Mouse (Mus musculus): ENCODE data around the gene Lix1l. TPM values are rescaled to one million over a fixed set of nuclear protein-coding genes. Genes with fewer than 3 reads are reported as not detected.
A peak's percentile ranks its signal among the peaks of the same experiment; 100 is the strongest.
"Not testable (repeated sequence)": the region's sequence is repeated elsewhere in the genome, so short reads cannot be mapped to it uniquely, and the experiment has no call there.

Gene Lix1l
- total RNA-seq, 1 experiment: 4.6 TPM

DNA sequence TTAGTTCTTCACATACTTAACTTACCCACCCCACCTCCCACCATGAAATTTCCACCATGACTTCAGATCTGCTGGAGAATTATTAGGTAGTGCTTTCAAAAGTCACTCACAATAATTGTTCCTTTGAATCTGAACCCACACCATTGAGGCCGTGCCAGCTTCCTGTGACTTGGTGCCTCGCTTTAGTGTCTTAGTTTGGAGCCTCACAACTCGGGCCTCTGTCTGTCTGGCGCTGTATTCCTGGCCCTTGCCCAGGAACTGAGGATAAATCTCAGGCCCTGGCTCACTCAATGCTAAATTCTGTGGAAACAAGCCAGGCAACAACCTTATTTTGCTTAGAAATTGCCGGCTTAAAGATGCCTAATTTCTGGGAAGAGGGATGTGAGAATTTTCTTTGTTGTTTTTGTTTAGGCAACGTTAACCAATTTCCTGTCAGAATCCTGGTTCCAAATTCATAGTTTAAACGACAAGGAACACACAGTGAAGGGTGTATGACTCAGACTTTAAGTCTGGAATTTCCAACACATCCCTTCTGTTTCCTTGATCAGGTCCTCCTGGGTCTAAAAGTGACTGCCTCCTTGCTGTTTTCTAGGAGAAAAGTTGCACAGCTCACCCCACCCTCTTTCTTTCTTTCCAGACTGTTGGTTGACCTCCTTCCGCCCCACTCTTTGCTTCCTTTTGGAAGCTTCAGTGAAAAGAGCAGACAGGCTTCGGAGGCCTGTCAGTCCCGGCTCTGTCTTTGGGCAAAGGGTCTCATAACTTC lies 1.2 kb downstream of the Lix1l start:
- no peak for DNase-seq (ENCODE audit: low read depth, low spot score)
- H3K27ac ChIP-seq (ENCODE audit: insufficient read depth, low read depth, low read length, poor library complexity, severe bottlenecking): no peak overlapping the region
- peak overlapping the region in 1 of 2 experiments; percentile 68; a peak in 1 of 4 replicates for H3K4me3 ChIP-seq (ENCODE audit: insufficient read depth in 1 of 2, low read depth in 1 of 2, low read length in 2 of 2, poor library complexity in 1 of 2, severe bottlenecking in 1 of 2)
- TF ChIP-seq ZNF384 (IDR thresholded peaks at IDR 0.05; ENCODE audit: low read depth, low read length): no peak
- TF ChIP-seq HCFC1 (IDR thresholded peaks at IDR 0.05; ENCODE audit: borderline replicate concordance, insufficient read depth, low read length): no peak
- TF ChIP-seq ZC3H11A (IDR thresholded peaks at IDR 0.05; ENCODE audit: borderline replicate concordance, low read depth, low read length): no peak
- TF ChIP-seq CHD2 (IDR thresholded peaks at IDR 0.05; ENCODE audit: low read depth, low read length): no peak
- no peak for TF ChIP-seq MAFK (IDR thresholded peaks at IDR 0.05; ENCODE audit: insufficient read depth, low read depth, low read length)
- in situ Hi-C loops (cut with MboI; ENCODE audit: low sequenced_read_pairs in 2 of 2, unreplicated experiment in 2 of 2): no loop called here
- no peaks in the 10 kb centered on the region for H3K9me3 ChIP-seq (ENCODE audit: control insufficient read depth, insufficient read depth, low read depth, low read length)
- peaks cover 4 to 9% of the 10 kb centered on the region in 2 experiments; a peak in 3 of 4 replicates for H3K4me1 ChIP-seq (ENCODE audit: control insufficient read depth in 2 of 2, insufficient read depth in 2 of 2, low read length in 2 of 2, poor library complexity in 1 of 2)
- no peaks in the 10 kb centered on the region for H3K36me3 ChIP-seq (ENCODE audit: control insufficient read depth, insufficient read depth, low read length, poor library complexity, severe bottlenecking)
- no peak overlapping the region for H3K9ac ChIP-seq (ENCODE audit: insufficient read depth, low read depth, low read length, poor library complexity, severe bottlenecking)

- in situ Hi-C loops (cut with MboI; ENCODE audit: low sequenced_read_pairs in 2 of 2, unreplicated experiment in 2 of 2): no loop called here
- H3K9me3 ChIP-seq (ENCODE audit: control insufficient read depth, insufficient read depth, low read depth, low read length): no peaks in the 10 kb centered on the region
- H3K4me1 ChIP-seq (ENCODE audit: control insufficient read depth in 2 of 2, insufficient read depth in 2 of 2, low read length in 2 of 2, poor library complexity in 1 of 2): peaks cover 2 to 5% of the 10 kb centered on the region in 2 experiments; a peak in 2 of 4 replicates
- TF ChIP-seq ZC3H11A (IDR thresholded peaks at IDR 0.05; ENCODE audit: borderline replicate concordance, low read depth, low read length) (no peak), CHD2 (IDR thresholded peaks at IDR 0.05; ENCODE audit: low read depth, low read length) (no peak)
- H3K36me3 ChIP-seq (ENCODE audit: control insufficient read depth, insufficient read depth, low read length, poor library complexity, severe bottlenecking): no peaks in the 10 kb centered on the region
- no peak overlapping the region for H3K4me3 ChIP-seq (ENCODE audit: insufficient read depth in 1 of 2, low read depth in 1 of 2, low read length in 2 of 2, poor library complexity in 1 of 2, severe bottlenecking in 1 of 2)
- DNase-seq (ENCODE audit: low read depth, low spot score): no peak
- H3K9ac ChIP-seq (ENCODE audit: insufficient read depth, low read depth, low read length, poor library complexity, severe bottlenecking): no peak overlapping the region
- no peak overlapping the region for H3K27ac ChIP-seq (ENCODE audit: insufficient read depth, low read depth, low read length, poor library complexity, severe bottlenecking)
Observed at GRCm38 (mm10) chr3:96602704-96603084, 1.7 kb downstream of the Lix1l start.

DNA sequence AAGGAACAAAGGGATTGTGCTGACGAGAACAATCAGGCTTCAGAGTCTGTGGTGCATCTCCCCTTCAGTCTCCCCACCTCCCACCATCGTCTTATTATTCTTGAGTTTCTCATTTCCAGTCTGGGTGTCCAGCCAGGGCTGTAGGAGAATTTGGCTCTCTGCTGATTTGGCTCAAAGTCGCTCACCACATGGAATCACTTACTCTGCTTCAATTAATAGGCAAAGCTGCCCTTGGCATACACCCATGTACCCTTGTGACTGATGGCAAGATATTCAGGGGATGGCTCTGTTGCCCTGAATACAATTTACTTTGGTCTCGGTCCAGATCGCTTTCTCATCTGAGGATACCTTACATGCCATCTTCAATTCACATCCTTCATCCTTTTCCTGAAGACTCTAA lies 2.4 kb downstream of the Lix1l start:
- no peak for DNase-seq (ENCODE audit: low read depth, low spot score)
- no peak overlapping the region for H3K4me3 ChIP-seq (ENCODE audit: insufficient read depth in 1 of 2, low read depth in 1 of 2, low read length in 2 of 2, poor library complexity in 1 of 2, severe bottlenecking in 1 of 2)
- in situ Hi-C loops (cut with MboI; ENCODE audit: low sequenced_read_pairs in 2 of 2, unreplicated experiment in 2 of 2): no loop called here
- H3K9ac ChIP-seq (ENCODE audit: insufficient read depth, low read depth, low read length, poor library complexity, severe bottlenecking): no peak overlapping the region
- no peaks in the 10 kb centered on the region for H3K9me3 ChIP-seq (ENCODE audit: control insufficient read depth, insufficient read depth, low read depth, low read length)
- H3K4me1 ChIP-seq (ENCODE audit: control insufficient read depth in 2 of 2, insufficient read depth in 2 of 2, low read length in 2 of 2, poor library complexity in 1 of 2): peaks cover 2 to 4% of the 10 kb centered on the region in 2 experiments; a peak in 2 of 4 replicates
- H3K27ac ChIP-seq (ENCODE audit: insufficient read depth, low read depth, low read length, poor library complexity, severe bottlenecking): no peak overlapping the region
- TF ChIP-seq HCFC1 (IDR thresholded peaks at IDR 0.05; ENCODE audit: borderline replicate concordance, insufficient read depth, low read length) (no peak), ZNF384 (IDR thresholded peaks at IDR 0.05; ENCODE audit: low read depth, low read length) (no peak), ZC3H11A (IDR thresholded peaks at IDR 0.05; ENCODE audit: borderline replicate concordance, low read depth, low read length) (no peak), MAFK (IDR thresholded peaks at IDR 0.05; ENCODE audit: insufficient read depth, low read depth, low read length) (no peak), CHD2 (IDR thresholded peaks at IDR 0.05; ENCODE audit: low read depth, low read length) (no peak)
- H3K36me3 ChIP-seq (ENCODE audit: control insufficient read depth, insufficient read depth, low read length, poor library complexity, severe bottlenecking): no peaks in the 10 kb centered on the region

DNA sequence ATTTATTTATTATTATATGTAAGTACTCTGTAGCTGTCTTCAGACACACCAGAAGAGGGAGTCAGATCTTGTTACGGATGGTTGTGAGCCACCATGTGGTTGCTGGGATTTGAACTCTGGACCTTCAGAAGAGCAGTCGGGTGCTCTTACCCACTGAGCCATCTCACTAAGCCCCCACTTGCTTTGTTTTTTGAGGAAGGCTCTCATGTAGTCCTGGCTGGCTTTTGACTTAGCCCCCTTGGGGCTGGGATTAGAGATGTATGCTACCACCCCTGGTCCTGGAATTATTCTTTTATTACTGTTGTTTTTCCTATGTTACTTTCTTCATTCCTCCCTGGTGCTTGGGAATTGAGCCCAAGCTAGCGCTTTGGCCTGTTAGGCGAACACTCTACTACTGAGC lies 5.1 kb downstream of the Lix1l start:
- H3K36me3 ChIP-seq (ENCODE audit: control insufficient read depth, insufficient read depth, low read length, poor library complexity, severe bottlenecking); in situ Hi-C loops (cut with MboI; ENCODE audit: low sequenced_read_pairs in 2 of 2, unreplicated experiment in 2 of 2); H3K4me3 ChIP-seq (ENCODE audit: insufficient read depth in 1 of 2, low read depth in 1 of 2, low read length in 2 of 2, poor library complexity in 1 of 2, severe bottlenecking in 1 of 2); H3K4me1 ChIP-seq (ENCODE audit: control insufficient read depth in 2 of 2, insufficient read depth in 2 of 2, low read length in 2 of 2, poor library complexity in 1 of 2); H3K9ac ChIP-seq (ENCODE audit: insufficient read depth, low read depth, low read length, poor library complexity, severe bottlenecking); H3K27ac ChIP-seq (ENCODE audit: insufficient read depth, low read depth, low read length, poor library complexity, severe bottlenecking); H3K9me3 ChIP-seq (ENCODE audit: control insufficient read depth, insufficient read depth, low read depth, low read length); DNase-seq (ENCODE audit: low read depth, low spot score): not testable (repeated sequence)

GRCm38 (mm10) chr3:96606618-96607017 lies 5.7 kb downstream of the Lix1l start:
- Histone ChIP-seq H3K4me3 (ENCODE audit: insufficient read depth in 1 of 2, low read depth in 1 of 2, low read length in 2 of 2, poor library complexity in 1 of 2, severe bottlenecking in 1 of 2) (no peak overlapping the region), H3K4me1 (ENCODE audit: control insufficient read depth in 2 of 2, insufficient read depth in 2 of 2, low read length in 2 of 2, poor library complexity in 1 of 2) (0 out of 4 replicates have a peak, but pooled peaks cover 0 to 2% of the 10 kb centered on the region in 2 experiments), H3K9ac (ENCODE audit: insufficient read depth, low read depth, low read length, poor library complexity, severe bottlenecking) (no peak overlapping the region), H3K9me3 (ENCODE audit: control insufficient read depth, insufficient read depth, low read depth, low read length) (no peaks in the 10 kb centered on the region), H3K27ac (ENCODE audit: insufficient read depth, low read depth, low read length, poor library complexity, severe bottlenecking) (no peak overlapping the region), H3K36me3 (ENCODE audit: control insufficient read depth, insufficient read depth, low read length, poor library complexity, severe bottlenecking) (no peaks in the 10 kb centered on the region)
- in situ Hi-C loops (cut with MboI; ENCODE audit: low sequenced_read_pairs in 2 of 2, unreplicated experiment in 2 of 2): no loop called here
- no peak for TF ChIP-seq MAFK (IDR thresholded peaks at IDR 0.05; ENCODE audit: insufficient read depth, low read depth, low read length)
- no peak for TF ChIP-seq ZC3H11A (IDR thresholded peaks at IDR 0.05; ENCODE audit: borderline replicate concordance, low read depth, low read length)
- no peak for DNase-seq (ENCODE audit: low read depth, low spot score)

All from ES-E14 (cell line).